Mouse (Mus musculus) neural tube, embryonic 15.5 days (tissue): ENCODE measurements around the gene Echdc1. TPM values are rescaled to one million over a fixed set of nuclear protein-coding genes. Genes with fewer than 3 reads are reported as not detected.
A peak's percentile ranks its signal among the peaks of the same experiment; 100 is the strongest.

Source experiments
- ATAC-seq: fragments of 200-750 bp; cut with Nextera tagmentation; 2 replicates; pipeline ENCODE4 v1.8.0; 2017; ENCODE audit warnings: mild to moderate bottlenecking, moderate TSS enrichment, moderate library complexity; ENCODE audit not compliant: low FRiP score
- H3K27ac ChIP-seq: fragments of 300-500 bp; sonication (generic); replicated peaks from 2 replicates; pipeline ENCODE4 v1.5.1; 2015; ENCODE audit warnings: mild to moderate bottlenecking, inconsistent platforms
- H3K27me3 ChIP-seq: fragments of 300-500 bp; sonication (generic); replicated peaks from 2 replicates; pipeline ENCODE4 v1.6.1; 2015; ENCODE audit warnings: inconsistent platforms
- H3K36me3 ChIP-seq: fragments of 300-500 bp; sonication (generic); 2 replicates; pipeline ENCODE4 v1.6.1; 2015; ENCODE audit warnings: inconsistent platforms
- H3K4me1 ChIP-seq: fragments of 300-500 bp; sonication (generic); 2 replicates; pipeline ENCODE4 v1.6.1; 2015; ENCODE audit warnings: inconsistent platforms
- H3K4me2 ChIP-seq: fragments of 300-500 bp; sonication (generic); 2 replicates; pipeline ENCODE4 v1.6.1; 2015; ENCODE audit warnings: inconsistent platforms, mild to moderate bottlenecking, moderate library complexity
- H3K4me3 ChIP-seq: fragments of 300-500 bp; sonication (generic); replicated peaks from 2 replicates; pipeline ENCODE4 v1.5.1; 2015; ENCODE audit warnings: mild to moderate bottlenecking, inconsistent platforms
- H3K9ac ChIP-seq: fragments of 300-500 bp; sonication (generic); replicated peaks from 2 replicates; pipeline ENCODE4 v1.6.1; 2015; ENCODE audit warnings: mild to moderate bottlenecking, inconsistent platforms
- H3K9me3 ChIP-seq: fragments of 300-500 bp; sonication (generic); replicated peaks from 2 replicates; pipeline ENCODE4 v1.6.1; 2016; ENCODE audit warnings: inconsistent platforms
- WGBS: fragments of 180-500 bp; shearing (Covaris S2); methylation state at CpG from one replicate; pipeline ENCODE4 v1.1.7; 2015; ENCODE audit warnings: mixed read lengths; 5-methylcytosine and 5-hydroxymethylcytosine counted together
- polyA plus RNA-seq: library from polyadenylated mRNA; unstranded; fragments of >200 nt; fragmentation: Nextera tagmentation; extraction: Ambion mirVana; gene quantifications from 2 replicates; pipeline ENCODE4 v1.2.1, GENCODE M21; 2015

The Echdc1 gene
- 30.7 and 35.7 TPM in 2 replicates for polyA plus RNA-seq

DNA sequence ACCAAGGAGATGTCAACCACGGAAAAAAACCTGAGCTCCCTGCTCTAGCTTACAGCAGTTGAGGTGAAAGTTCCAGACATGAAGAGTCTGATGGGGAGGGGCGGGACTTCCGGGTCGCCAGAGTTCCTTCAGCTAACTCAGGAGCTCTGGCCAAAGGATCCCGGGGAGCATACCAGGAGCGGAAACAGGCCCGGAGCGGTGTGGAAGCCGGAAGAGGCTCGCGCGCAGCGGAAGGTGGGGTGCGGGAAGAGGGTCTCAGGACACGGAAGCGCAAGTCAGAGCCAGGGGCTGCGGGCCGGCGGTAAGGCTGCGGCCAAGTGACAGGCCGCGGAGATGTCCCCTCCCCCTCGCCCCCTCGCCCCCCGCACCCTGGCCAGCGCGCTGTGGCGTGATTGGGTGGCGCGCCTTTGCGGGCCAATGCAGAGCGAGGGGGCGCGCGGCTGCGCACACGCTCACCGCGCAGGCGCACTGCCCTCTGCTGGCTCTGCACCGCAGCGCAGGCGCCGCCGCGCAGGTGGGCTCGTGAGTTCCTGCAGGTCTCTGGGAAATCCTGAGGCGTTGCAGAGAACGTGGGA lies at the start of gene Echdc1:
TSS of gene Echdc1 (plus strand) at position 103 of the 575 bp plus-strand sequence.
- under 1% methylated on average over 48 of the region's 49 CpGs for WGBS
- Histone ChIP-seq H3K27me3 (no peaks in the 10 kb centered on the region), H3K27ac (peak within 1 kb of the TSS; percentile 93), H3K36me3 (0 out of 2 replicates have a peak, but pooled peaks cover 3% of the 10 kb centered on the region), H3K9me3 (no peaks in the 10 kb centered on the region), H3K4me1 (peaks cover 14% of the 10 kb centered on the region), H3K4me2 (peak within 1 kb of the TSS; percentile 74), H3K9ac (peak within 1 kb of the TSS; percentile 65), H3K4me3 (peak within 1 kb of the TSS; percentile 72)
- peak; percentile 100 for ATAC-seq

DNA sequence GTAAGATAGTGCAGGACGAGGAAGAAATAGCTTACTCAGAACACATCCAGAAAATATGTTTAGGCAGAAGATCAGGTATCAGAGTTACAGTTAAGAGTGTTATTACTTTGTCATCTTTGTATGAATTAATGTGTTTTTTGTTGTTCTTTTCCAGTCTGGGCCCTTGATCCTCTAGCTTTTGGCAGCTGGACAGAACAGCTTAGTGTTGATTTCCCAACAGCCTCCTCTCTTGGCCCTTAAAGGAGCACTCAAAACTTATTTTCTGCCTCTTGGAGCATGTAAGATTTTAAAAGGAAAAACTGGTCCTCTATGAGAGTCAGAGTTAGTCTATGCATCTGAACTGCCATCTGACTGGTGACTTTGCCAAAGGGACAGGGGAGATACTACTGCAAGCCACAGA lies 31.2 kb upstream of the Echdc1 start:
- Histone ChIP-seq H3K27ac (no peak overlapping the region), H3K36me3 (no peaks in the 10 kb centered on the region), H3K4me1 (no peaks in the 10 kb centered on the region), H3K27me3 (no peaks in the 10 kb centered on the region), H3K9me3 (no peaks in the 10 kb centered on the region), H3K9ac (no peak overlapping the region), H3K4me2 (no peak overlapping the region), H3K4me3 (no peak overlapping the region)
- 74% methylated on average over 1 of the region's 1 CpGs for WGBS
- ATAC-seq = no peak

DNA sequence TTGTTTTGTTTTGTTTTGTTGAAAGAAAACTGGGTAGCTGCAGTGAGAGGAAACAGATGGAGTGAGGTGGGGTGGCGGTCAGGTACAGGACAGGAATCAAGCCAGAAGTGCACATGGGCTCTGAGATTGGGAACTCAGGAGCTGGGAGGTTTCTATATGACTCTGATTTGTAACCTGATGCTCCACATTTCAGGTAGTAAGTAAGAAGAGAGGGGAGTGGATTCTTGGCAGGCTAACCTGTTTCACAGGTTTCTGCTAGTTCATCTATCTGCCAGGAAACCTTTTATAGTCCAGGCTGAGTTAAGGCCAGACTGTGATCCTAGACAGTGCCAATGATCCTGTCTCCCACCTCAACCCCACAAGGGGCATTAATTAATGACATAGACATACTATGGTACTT lies 27.2 kb upstream of the Echdc1 start:
- H3K9me3 ChIP-seq = no peaks in the 10 kb centered on the region
- H3K4me1 ChIP-seq = no peaks in the 10 kb centered on the region
- H3K27ac ChIP-seq = no peak overlapping the region
- no peaks in the 10 kb centered on the region for H3K27me3 ChIP-seq
- no peak for ATAC-seq
- H3K36me3 ChIP-seq = no peaks in the 10 kb centered on the region
- 100% methylated on average over 1 of the region's 1 CpGs for WGBS
- no peak overlapping the region for H3K4me2 ChIP-seq
- no peak overlapping the region for H3K9ac ChIP-seq
- no peak overlapping the region for H3K4me3 ChIP-seq

DNA sequence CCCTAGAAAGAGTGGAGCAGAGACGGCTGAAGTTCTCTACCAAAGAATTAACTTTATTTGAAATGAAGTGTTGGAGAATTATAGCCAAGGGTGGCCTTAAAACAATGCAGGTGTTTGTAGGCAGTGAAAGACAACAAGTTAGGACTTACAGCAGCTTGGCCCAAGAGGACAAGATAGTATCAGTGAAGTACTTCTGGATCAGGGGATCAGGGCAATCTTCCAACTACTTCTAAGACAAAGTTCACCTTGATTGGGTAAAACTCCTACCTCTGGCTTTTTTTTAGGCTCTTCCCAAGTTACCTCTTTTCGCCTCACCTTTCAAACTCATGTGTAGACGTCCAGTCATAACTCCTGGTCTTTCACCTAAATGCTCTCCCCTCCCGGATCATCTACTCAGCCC lies 10.7 kb upstream of the Echdc1 start:
- no peak overlapping the region for H3K27ac ChIP-seq

DNA sequence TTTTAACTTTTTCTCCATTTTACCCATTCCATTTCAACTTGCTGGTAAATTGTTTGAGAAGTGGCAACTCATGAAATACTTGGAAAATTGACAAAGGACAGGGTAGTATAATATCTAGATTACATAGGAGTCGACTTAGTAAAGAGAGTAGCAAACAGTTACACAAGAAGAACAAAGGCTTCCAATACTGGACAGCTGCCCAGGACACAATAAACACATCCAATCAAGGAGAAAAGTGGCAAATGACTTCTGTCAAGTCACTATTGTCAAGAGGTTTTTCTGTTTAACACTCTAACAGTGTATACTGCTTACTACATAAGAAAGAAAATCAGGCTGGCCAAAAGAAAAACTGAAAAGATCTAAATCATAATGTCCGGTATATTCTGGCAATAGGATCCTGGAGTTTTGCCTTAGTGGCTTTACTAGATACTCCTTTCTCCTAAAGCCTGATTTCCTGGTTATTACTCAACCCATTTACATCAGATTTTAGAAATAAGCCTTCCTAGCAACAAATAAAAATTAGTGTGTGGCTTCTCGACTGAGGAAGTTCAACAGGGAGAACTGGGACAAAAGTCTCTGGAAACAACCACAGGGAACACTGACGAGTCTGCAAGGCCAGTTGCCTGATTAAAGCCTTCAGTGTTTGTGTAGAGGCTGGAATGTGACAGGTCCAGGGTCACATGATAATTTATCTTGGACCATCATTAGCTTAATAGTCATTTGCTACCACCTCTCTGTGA lies 1.3 kb upstream of the Echdc1 start:
- 0 out of 2 replicates have a peak overlapping the region, but pooled peaks have one; percentile 72 for H3K4me3 ChIP-seq
- H3K9ac ChIP-seq = no peak overlapping the region
- H3K27me3 ChIP-seq = no peaks in the 10 kb centered on the region
- peaks cover 14% of the 10 kb centered on the region for H3K4me1 ChIP-seq
- H3K27ac ChIP-seq = no peak overlapping the region
- WGBS = 59% methylated on average over 4 of the region's 4 CpGs
- H3K9me3 ChIP-seq = no peaks in the 10 kb centered on the region
- peak overlapping the region; percentile 74; the same call in 1 of the 2 replicates for H3K4me2 ChIP-seq
- no peak for ATAC-seq
- 0 out of 2 replicates have a peak, but pooled peaks cover 3% of the 10 kb centered on the region for H3K36me3 ChIP-seq

More for the DNA sequence above, 10.7 kb upstream of the Echdc1 start:
- Histone ChIP-seq H3K27me3 (no peaks in the 10 kb centered on the region), H3K9me3 (no peaks in the 10 kb centered on the region), H3K4me3 (no peak overlapping the region), H3K36me3 (no peaks in the 10 kb centered on the region), H3K9ac (no peak overlapping the region), H3K4me2 (no peak overlapping the region), H3K4me1 (no peaks in the 10 kb centered on the region)
- WGBS = 93% methylated on average over 4 of the region's 4 CpGs
- no peak for ATAC-seq

DNA sequence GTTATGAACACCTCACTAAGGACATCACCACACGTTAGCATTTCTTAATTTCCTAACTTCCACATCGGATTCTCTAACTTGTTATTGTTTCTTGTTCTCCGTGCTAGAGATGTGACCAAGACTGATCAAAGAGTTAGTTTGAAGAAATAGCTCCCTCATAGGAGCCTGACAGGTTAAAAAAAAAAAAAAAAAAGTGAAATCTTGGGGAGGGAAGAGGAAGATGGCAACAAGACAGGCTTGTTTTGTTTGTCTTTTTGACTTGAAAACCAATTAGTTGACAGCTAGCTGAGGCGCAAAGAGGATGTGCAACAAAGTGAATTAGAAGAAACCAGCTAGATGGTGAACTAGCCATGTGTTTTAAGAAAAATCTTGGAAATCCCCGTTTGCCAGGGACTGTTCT lies 939 bp downstream of the Echdc1 start:
- 37% methylated on average over 5 of the region's 5 CpGs for whole genome bisulfite sequencing
- Histone ChIP-seq H3K36me3 (0 out of 2 replicates have a peak, but pooled peaks cover 1% of the 10 kb centered on the region), H3K9me3 (no peaks in the 10 kb centered on the region), H3K27me3 (no peaks in the 10 kb centered on the region), H3K4me3 (peak overlapping the region; percentile 72), H3K4me1 (peaks cover 14% of the 10 kb centered on the region), H3K9ac (peak overlapping the region; percentile 65), H3K27ac (no peak overlapping the region), H3K4me2 (peak overlapping the region; percentile 74)
- no peak for ATAC-seq

DNA sequence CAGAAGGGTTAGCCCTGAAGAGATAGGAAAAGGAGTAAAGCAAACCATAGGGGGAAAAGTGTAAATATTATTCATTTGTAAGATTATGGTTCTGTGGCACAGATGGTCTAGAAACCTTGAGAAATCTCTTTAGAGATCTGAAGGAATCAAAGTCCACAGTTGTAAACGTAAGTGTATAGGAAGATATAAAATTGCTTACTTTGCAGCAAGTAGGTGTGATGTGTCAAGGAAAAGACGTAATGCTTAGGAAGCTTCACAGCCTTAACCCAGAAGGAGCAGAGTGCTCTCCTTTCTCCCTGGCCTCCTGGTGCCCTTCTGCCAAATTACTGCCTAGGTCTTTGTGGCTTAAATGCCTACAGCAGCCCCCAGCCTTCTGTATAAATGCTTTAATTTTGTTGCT lies 11.9 kb downstream of the Echdc1 start:
- 94% methylated on average over 2 of the region's 2 CpGs for WGBS
- ATAC-seq = no peak
- H3K36me3 ChIP-seq = no peaks in the 10 kb centered on the region
- no peak overlapping the region for H3K27ac ChIP-seq
- no peaks in the 10 kb centered on the region for H3K9me3 ChIP-seq
- no peak overlapping the region for H3K9ac ChIP-seq
- no peak overlapping the region for H3K4me3 ChIP-seq
- H3K27me3 ChIP-seq = no peaks in the 10 kb centered on the region
- no peak overlapping the region for H3K4me2 ChIP-seq
- no peaks in the 10 kb centered on the region for H3K4me1 ChIP-seq

DNA sequence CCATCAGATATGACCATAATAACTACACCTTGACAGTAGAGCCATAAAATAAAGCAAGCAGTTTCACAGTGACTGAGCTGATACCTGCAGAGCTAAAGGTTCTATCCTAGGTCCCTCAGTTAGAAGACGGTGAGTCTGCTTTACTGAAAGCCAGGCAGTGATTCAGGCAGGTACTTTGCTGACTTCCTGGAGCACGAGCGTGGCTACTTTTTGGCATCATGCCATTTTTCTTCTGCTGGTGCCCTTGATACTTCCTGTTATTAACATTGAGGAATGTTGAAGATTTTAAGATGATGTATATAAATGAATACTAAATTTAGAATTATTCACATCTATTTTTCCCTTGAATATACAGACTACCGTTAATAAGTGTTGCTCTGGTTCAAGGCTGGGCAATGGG lies 20.9 kb downstream of the Echdc1 start:
- Histone ChIP-seq H3K4me1 (no peaks in the 10 kb centered on the region), H3K27me3 (no peaks in the 10 kb centered on the region), H3K27ac (no peak overlapping the region), H3K36me3 (no peaks in the 10 kb centered on the region), H3K4me3 (no peak overlapping the region), H3K9ac (no peak overlapping the region), H3K4me2 (no peak overlapping the region), H3K9me3 (no peaks in the 10 kb centered on the region)
- WGBS = 76% methylated on average over 4 of the region's 4 CpGs
- ATAC-seq = no peak

DNA sequence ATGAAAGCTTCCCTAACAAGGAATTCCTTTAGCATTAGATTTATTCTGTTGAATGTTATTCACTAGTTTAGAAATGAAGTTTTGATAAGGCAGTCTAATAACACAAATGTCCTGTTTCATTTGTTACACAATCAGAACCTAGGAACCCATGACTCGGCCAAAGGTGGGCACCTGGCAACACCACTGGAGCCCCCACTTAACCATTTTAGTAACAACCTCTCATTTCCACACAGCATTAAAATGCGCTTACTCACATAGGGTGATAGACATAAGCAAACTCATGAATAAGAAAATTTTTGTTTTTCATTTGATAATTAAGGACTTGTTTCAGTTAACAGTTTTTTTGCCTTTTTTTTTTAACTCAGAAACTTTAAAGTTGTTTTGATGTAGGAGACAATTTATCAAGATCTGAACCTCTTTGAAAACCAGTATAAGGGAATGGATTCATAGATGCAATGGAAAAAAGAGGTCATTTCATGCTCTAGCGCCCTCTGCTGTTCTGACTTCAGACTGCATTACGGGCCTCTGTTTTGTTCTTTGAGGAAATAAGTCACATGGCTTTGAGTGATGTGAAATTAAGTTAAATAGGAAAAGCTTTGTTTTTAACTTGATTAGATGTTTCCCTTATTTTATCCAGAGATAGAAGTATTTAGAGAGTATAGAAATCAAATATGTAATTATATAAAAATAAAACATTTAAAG lies 25.5 kb downstream of the Echdc1 start:
- 52% methylated on average over 4 of the region's 4 CpGs for WGBS

DNA sequence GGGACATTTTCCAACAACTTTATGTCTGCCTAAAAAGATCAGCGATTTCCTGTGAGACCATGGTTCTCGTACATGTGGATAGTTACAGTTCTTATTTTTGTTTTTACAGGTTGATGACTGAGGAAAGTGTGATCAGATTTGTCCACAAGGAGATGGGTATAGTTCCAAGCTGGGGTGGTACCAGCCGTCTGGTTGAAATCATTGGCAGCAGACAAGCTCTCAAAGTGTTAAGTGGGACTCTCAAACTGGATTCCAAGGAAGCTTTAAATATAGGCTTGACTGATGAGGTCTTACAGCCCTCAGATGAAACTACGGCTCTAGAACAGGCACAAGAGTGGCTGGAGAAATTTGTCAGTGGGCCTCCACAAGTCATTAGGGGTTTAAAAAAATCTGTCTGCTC lies 31.3 kb downstream of the Echdc1 start:
- no peaks in the 10 kb centered on the region for H3K9me3 ChIP-seq
- ATAC-seq = no peak
- peaks cover 29% of the 10 kb centered on the region for H3K36me3 ChIP-seq
- no peak overlapping the region for H3K27ac ChIP-seq
- no peaks in the 10 kb centered on the region for H3K4me1 ChIP-seq
- H3K9ac ChIP-seq = no peak overlapping the region
- no peak overlapping the region for H3K4me3 ChIP-seq
- 91% methylated on average over 4 of the region's 4 CpGs for WGBS
- H3K27me3 ChIP-seq = no peaks in the 10 kb centered on the region
- no peak overlapping the region for H3K4me2 ChIP-seq

More for the DNA sequence above, 25.5 kb downstream of the Echdc1 start:
- no peak for ATAC-seq
- Histone ChIP-seq H3K27ac (no peak overlapping the region), H3K27me3 (no peaks in the 10 kb centered on the region), H3K9ac (no peak overlapping the region), H3K9me3 (no peaks in the 10 kb centered on the region), H3K4me2 (no peak overlapping the region), H3K4me3 (no peak overlapping the region), H3K4me1 (no peaks in the 10 kb centered on the region), H3K36me3 (peaks cover 5% of the 10 kb centered on the region; the same call in 1 of the 2 replicates)

DNA sequence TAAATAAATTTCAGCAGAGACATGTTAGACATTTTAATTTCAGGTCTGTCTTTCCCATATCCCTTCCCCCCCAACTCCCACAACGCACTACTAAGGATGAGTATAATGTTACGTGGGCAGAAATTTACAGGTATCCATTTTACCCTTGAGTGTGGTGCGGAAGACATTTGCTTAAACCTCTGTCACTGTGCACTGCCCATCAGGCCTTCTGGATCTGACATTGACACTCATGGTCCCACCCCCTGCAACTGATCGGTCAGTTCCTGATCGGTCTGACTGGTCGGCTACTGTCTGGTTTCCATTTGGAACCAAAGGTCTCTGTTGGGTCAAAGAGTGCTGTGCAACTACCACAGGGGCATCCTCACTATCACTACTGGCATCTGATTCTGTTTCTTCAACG lies 33.7 kb downstream of the Echdc1 start:
- no peak overlapping the region for H3K4me2 ChIP-seq
- no peak overlapping the region for H3K27ac ChIP-seq
- WGBS = 98% methylated on average over 7 of the region's 7 CpGs
- H3K9ac ChIP-seq = no peak overlapping the region
- no peak overlapping the region for H3K4me3 ChIP-seq
- no peaks in the 10 kb centered on the region for H3K9me3 ChIP-seq
- no peak for ATAC-seq
- peaks cover 25% of the 10 kb centered on the region for H3K36me3 ChIP-seq
- H3K4me1 ChIP-seq = no peaks in the 10 kb centered on the region
- H3K27me3 ChIP-seq = no peaks in the 10 kb centered on the region

DNA sequence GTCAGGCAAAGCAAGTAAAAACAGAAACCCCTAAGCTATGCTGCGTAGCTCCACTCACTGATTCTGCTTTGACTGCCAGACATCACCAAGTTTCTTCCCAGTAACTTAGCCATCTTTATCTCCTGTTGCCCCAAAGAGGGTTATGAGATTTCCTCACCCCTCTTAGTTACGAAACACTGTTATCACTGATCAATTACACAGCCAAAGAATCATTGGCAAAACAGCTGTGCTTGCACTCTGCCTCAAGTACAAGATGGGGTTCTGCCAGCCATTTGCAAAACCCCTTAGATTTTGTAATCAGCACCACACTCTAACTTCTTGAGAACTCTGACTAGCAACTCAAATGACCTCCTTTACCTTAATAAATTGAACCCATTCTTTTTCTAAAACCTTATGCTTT lies 38.5 kb downstream of the Echdc1 start:
- H3K9ac ChIP-seq = no peak overlapping the region
- peaks cover 18% of the 10 kb centered on the region for H3K36me3 ChIP-seq
- H3K27ac ChIP-seq = no peak overlapping the region
- no peaks in the 10 kb centered on the region for H3K9me3 ChIP-seq
- peaks cover 9% of the 10 kb centered on the region for H3K4me1 ChIP-seq
- no peak for ATAC-seq
- WGBS = 93% methylated on average over 2 of the region's 2 CpGs
- no peaks in the 10 kb centered on the region for H3K27me3 ChIP-seq
- no peak overlapping the region for H3K4me2 ChIP-seq
- no peak overlapping the region for H3K4me3 ChIP-seq
